Mouse (Mus musculus) liver, adult 2 months (tissue): ENCODE measurements around the gene Onecut3. TPM values are rescaled to one million over a fixed set of nuclear protein-coding genes. Genes with fewer than 3 reads are reported as not detected.

Experiments
- DNase-seq: peaks from one replicate; pipeline ENCODE4 v3.0.0-alpha.2; 2011; ENCODE audit warnings: low read depth, low spot score; ENCODE audit errors: extremely low read depth
- H3K27ac ChIP-seq: fragments of 200-500 bp; replicated peaks from 2 replicates; pipeline ENCODE4 v1.5.1; 2012; ENCODE audit warnings: low read depth, mild to moderate bottlenecking, control low read depth, inconsistent platforms, low read length; ENCODE audit not compliant: insufficient read depth
- H3K27me3 ChIP-seq: fragments of 200-500 bp; 2 replicates; pipeline ENCODE4 v1.6.1; 2012; ENCODE audit warnings: mild to moderate bottlenecking, moderate library complexity, low read length, inconsistent platforms; ENCODE audit not compliant: control insufficient read depth, insufficient read depth
- H3K36me3 ChIP-seq: fragments of 200-500 bp; 2 replicates; pipeline ENCODE4 v1.6.1; 2012; ENCODE audit warnings: low read length, inconsistent platforms; ENCODE audit not compliant: control insufficient read depth, insufficient read depth
- H3K4me1 ChIP-seq: fragments of 200-500 bp; 2 replicates; pipeline ENCODE4 v1.6.1; 2011; ENCODE audit warnings: low read length; ENCODE audit not compliant: control insufficient read depth, insufficient read depth
- H3K4me3 ChIP-seq: fragments of 200-500 bp; 2 replicates; pipeline ENCODE4 v1.5.1; 2011; ENCODE audit warnings: low read depth, mild to moderate bottlenecking, control low read depth, low read length, moderate library complexity; ENCODE audit not compliant: insufficient read depth
- H3K79me2 ChIP-seq: fragments of 200-500 bp; 2 replicates; pipeline ENCODE4 v1.6.1; 2012; ENCODE audit warnings: inconsistent platforms, mild to moderate bottlenecking, low read length, moderate library complexity; ENCODE audit not compliant: control insufficient read depth, insufficient read depth
- H3K9ac ChIP-seq: fragments of 200-500 bp; 2 replicates; pipeline ENCODE4 v1.6.1; 2012; ENCODE audit warnings: low read depth, mild to moderate bottlenecking, control low read depth, inconsistent platforms, low read length
- CTCF ChIP-seq: fragments of 200-500 bp; IDR thresholded peaks from 2 replicates; pipeline ENCODE4 v1.5.1; 2011; ENCODE audit warnings: low read depth, low read length, control low read depth
- POLR2A ChIP-seq: fragments of 200-500 bp; IDR thresholded peaks from 2 replicates; pipeline ENCODE4 v1.6.1; 2011; ENCODE audit warnings: low read length, control low read depth; ENCODE audit not compliant: insufficient read depth; ENCODE audit errors: extremely low read depth
- WGBS: fragments of 180-500 bp; shearing (Covaris S2); methylation state at CpG from one replicate; pipeline ENCODE4 v1.1.7; 2018; 5-methylcytosine and 5-hydroxymethylcytosine counted together
- polyA plus RNA-seq: library from polyadenylated mRNA; depleted of rRNA; stranded (reverse); fragments of >200 nt; gene quantifications from 2 replicates; pipeline ENCODE4 v1.2.3, GENCODE M21; 2012
- total RNA-seq: library from RNA; depleted of rRNA; stranded (reverse); fragments of >200 nt; gene quantifications from 2 replicates; pipeline ENCODE4 v1.2.3, GENCODE M21; 2014

The Onecut3 gene
- total and polyA plus RNA-seq, 2 experiments: not detected

DNA sequence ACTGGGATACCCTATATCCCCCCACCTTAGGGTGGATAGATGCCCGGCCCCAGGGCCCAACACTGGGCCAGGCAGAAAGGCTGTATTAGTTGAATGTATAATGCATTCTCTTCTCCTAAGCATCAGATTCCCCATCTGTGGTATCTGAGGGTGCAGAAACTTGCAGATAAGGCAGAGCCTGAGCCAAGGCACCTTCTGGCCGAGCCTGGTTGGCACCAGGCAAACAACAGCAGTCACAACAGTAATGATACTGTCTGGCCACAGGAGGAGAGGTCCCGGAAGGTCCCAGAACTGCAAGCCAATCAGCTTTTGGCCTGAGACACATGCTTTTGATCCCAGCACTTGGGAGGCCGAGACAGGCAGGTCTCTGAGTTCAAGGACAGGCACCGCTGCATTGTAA, 38.9 kb upstream of the Onecut3 start:
- Histone ChIP-seq H3K79me2 (no peaks in the 10 kb centered on the region), H3K4me3 (no peak overlapping the region), H3K36me3 (no peaks in the 10 kb centered on the region), H3K9ac (no peak overlapping the region), H3K27ac (no peak overlapping the region), H3K4me1 (no peaks in the 10 kb centered on the region), H3K27me3 (no peaks in the 10 kb centered on the region)
- TF ChIP-seq POLR2A: no peak
- TF ChIP-seq CTCF: no peak
- WGBS: 86% methylated on average over 5 of the region's 5 CpGs
- DNase-seq: no peak

DNA sequence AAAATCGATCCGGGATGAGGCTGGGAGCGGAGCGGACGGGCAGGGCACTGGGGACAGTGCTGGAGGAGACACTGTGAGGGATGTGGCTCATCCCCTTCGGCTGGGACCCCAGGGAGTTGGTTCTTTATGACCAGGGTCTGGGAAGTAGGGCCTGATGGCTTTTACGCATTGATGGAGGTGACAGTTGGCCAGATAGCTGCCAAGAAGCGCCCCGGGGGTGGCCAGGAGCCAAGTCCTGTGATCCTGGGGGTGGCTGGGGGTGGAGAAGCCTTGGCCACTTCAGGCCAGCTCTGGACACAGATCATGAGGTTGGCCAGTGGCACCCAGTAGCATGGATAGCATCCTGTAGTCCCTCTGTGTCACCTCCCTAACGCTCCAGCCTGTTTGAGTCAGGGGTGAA, 35.4 kb upstream of the Onecut3 start:
- Histone ChIP-seq H3K36me3 (no peaks in the 10 kb centered on the region), H3K4me1 (no peaks in the 10 kb centered on the region), H3K79me2 (no peaks in the 10 kb centered on the region), H3K9ac (no peak overlapping the region), H3K27ac (no peak overlapping the region), H3K27me3 (no peaks in the 10 kb centered on the region), H3K4me3 (no peak overlapping the region)
- TF ChIP-seq CTCF: no peak
- TF ChIP-seq POLR2A: no peak
- 84% methylated on average over 10 of the region's 10 CpGs for WGBS
- no peak for DNase-seq

DNA sequence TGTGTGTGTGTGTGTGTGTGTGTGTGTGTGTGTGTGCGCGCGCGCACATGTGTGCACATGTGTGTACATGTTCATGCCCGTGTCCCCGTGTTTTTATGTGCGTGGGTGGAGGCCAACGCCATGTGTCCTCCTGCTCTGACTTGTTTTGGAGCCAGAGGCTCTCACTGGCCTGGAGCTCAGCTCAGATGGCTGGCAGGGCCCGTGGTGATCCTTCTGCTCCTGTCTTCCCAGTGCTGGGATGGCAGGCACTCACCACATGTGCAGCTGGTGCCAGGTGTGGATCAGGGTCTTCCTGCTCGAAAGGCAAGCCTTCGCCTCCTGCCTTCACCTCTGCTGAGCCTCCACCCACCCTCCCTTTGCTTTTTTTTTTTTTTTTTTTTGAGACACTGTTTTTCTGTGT, 35.0 kb upstream of the Onecut3 start:
- no peaks in the 10 kb centered on the region for H3K36me3 ChIP-seq
- TF ChIP-seq POLR2A: no peak
- no peak for TF ChIP-seq CTCF
- 93% methylated on average over 11 of the region's 11 CpGs for WGBS
- H3K27me3 ChIP-seq: no peaks in the 10 kb centered on the region
- H3K4me1 ChIP-seq: no peaks in the 10 kb centered on the region
- no peak overlapping the region for H3K4me3 ChIP-seq
- H3K79me2 ChIP-seq: no peaks in the 10 kb centered on the region
- H3K27ac ChIP-seq: no peak overlapping the region
- DNase-seq: no peak
- H3K9ac ChIP-seq: no peak overlapping the region

DNA sequence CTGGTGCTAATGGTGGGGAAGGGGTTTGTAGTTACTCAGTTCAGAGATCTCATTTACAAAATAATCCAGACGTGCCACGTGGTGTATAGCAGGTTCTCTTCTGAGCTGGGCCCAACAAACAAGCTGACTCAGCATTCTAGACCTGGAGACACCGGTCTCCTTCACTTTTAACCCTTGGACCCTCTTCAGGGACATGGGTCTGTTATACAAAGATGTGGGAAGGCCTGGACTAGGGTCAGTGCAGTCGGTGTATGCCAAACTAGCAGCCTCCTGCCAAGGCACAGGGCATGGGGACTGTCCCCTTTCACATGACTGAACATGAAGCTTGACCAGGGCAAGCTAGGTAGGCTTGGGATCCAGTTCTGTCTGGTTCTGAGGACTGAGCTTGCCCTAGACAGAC, 34.3 kb upstream of the Onecut3 start:
- H3K9ac ChIP-seq: no peak overlapping the region
- TF ChIP-seq CTCF: no peak
- TF ChIP-seq POLR2A: no peak
- no peak overlapping the region for H3K4me3 ChIP-seq
- H3K27ac ChIP-seq: no peak overlapping the region
- no peaks in the 10 kb centered on the region; the same call in 1 of the 2 replicates for H3K27me3 ChIP-seq
- no peaks in the 10 kb centered on the region for H3K36me3 ChIP-seq
- DNase-seq: no peak
- no peaks in the 10 kb centered on the region for H3K79me2 ChIP-seq
- H3K4me1 ChIP-seq: no peaks in the 10 kb centered on the region
- WGBS: 65% methylated on average over 4 of the region's 4 CpGs

DNA sequence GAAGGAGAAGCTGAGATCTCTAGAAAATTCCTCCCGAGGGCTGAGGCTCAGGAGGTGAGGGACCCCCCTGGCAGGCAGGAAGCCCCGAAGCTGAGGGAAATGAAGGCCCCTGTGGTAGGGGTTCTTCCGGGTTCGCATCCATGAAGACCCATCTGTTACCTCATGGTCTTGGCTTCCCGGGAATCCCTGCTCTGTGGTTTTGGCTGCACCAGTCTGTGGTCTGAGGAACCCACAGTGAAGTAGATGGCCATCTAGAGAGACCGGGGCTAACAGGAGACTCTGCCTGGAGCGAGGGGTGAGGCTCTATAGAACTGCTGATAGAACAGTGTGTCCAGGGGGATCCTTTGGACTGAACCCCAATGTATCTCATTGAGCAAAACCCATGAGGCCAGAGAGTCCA, 33.3 kb upstream of the Onecut3 start:
- Histone ChIP-seq H3K4me3 (no peak overlapping the region), H3K4me1 (no peaks in the 10 kb centered on the region), H3K79me2 (no peaks in the 10 kb centered on the region), H3K36me3 (no peaks in the 10 kb centered on the region), H3K9ac (no peak overlapping the region), H3K27me3 (no peaks in the 10 kb centered on the region; the same call in 1 of the 2 replicates), H3K27ac (no peak overlapping the region)
- 77% methylated on average over 7 of the region's 7 CpGs for WGBS
- no peak for DNase-seq
- TF ChIP-seq POLR2A (no peak), CTCF (no peak)

DNA sequence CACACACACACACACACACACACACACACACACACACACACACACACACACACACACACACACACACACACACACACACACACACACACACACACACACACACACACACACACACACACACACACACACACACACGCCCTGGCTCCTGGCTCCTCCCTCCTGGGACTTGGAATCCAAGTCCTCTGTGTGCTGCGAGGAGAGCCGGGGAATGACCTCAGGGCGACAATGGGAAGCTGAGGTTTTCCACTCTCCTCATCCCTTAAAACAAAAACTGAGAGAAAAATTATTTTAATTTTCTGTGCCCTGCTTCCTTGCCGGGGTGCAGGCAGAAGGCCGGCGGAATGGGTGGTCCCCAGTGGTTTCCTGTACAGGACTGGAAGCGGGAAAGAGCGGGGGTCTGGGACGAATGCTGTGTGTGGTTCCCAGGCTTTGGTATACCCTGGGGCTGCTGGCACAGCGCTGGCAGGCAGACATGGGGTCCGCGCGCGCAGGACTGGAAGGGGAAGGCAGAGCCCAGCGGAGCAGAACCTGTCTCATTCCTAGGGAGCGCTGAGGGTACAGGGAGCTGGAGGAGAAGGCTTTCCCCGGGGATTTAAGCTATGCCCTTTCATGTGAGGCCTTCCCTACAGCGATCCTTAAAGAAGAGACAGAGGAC, 30.1 kb upstream of the Onecut3 start:
- no peak for DNase-seq
- H3K4me1 ChIP-seq: no peaks in the 10 kb centered on the region
- H3K27ac ChIP-seq: no peak overlapping the region
- no peak overlapping the region for H3K4me3 ChIP-seq
- TF ChIP-seq CTCF: no peak
- TF ChIP-seq POLR2A: no peak
- H3K27me3 ChIP-seq: no peaks in the 10 kb centered on the region; the same call in 1 of the 2 replicates
- WGBS: 39% methylated on average over 18 of the region's 19 CpGs
- no peak overlapping the region for H3K9ac ChIP-seq
- H3K79me2 ChIP-seq: no peaks in the 10 kb centered on the region
- H3K36me3 ChIP-seq: no peaks in the 10 kb centered on the region
